Mouse (Mus musculus) hindbrain, embryonic 13.5 days (tissue): ENCODE results near the gene Dlx5. TPM values are rescaled to one million over a fixed set of nuclear protein-coding genes. Genes with fewer than 3 reads are reported as not detected.

Source experiments
- ATAC-seq: fragments of 200-750 bp; cut with Nextera tagmentation; 2 replicates; pipeline ENCODE4 v1.8.0; 2017; ENCODE audit warnings: moderate TSS enrichment; ENCODE audit not compliant: low FRiP score
- H3K27ac ChIP-seq: fragments of 300-500 bp; sonication (generic); 2 replicates; pipeline ENCODE4 v1.5.1; 2015; ENCODE audit warnings: inconsistent platforms, mild to moderate bottlenecking, moderate library complexity
- H3K27me3 ChIP-seq: fragments of 300-500 bp; sonication (generic); 2 replicates; pipeline ENCODE4 v1.6.1; 2015; ENCODE audit warnings: mild to moderate bottlenecking, inconsistent platforms
- H3K36me3 ChIP-seq: fragments of 300-500 bp; sonication (generic); 2 replicates; pipeline ENCODE4 v1.6.1; 2015; ENCODE audit warnings: mild to moderate bottlenecking, inconsistent platforms
- H3K4me1 ChIP-seq: fragments of 300-500 bp; sonication (generic); replicated peaks from 2 replicates; pipeline ENCODE4 v1.6.1; 2015; ENCODE audit warnings: inconsistent platforms
- H3K4me2 ChIP-seq: fragments of 300-500 bp; sonication (generic); 2 replicates; pipeline ENCODE4 v1.6.1; 2015; ENCODE audit warnings: inconsistent platforms, mild to moderate bottlenecking, moderate library complexity
- H3K4me3 ChIP-seq: fragments of 300-500 bp; sonication (generic); 2 replicates; pipeline ENCODE4 v1.5.1; 2015; ENCODE audit warnings: mild to moderate bottlenecking, inconsistent platforms
- H3K9ac ChIP-seq: fragments of 300-500 bp; sonication (generic); 2 replicates; pipeline ENCODE4 v1.6.1; 2015; ENCODE audit warnings: mild to moderate bottlenecking, inconsistent platforms
- H3K9me3 ChIP-seq: fragments of 300-500 bp; sonication (generic); 2 replicates; pipeline ENCODE4 v1.6.1; 2016; ENCODE audit warnings: inconsistent platforms
- WGBS: fragments of 180-500 bp; shearing (Covaris S2); methylation state at CpG from one replicate; pipeline ENCODE4 v1.1.7; 2015; 5-methylcytosine and 5-hydroxymethylcytosine counted together
- polyA plus RNA-seq: library from polyadenylated mRNA; unstranded; fragments of >200 nt; fragmentation: Nextera tagmentation; extraction: Ambion mirVana; gene quantifications from 2 replicates; pipeline ENCODE4 v1.2.1, GENCODE M21; 2015

The Dlx5 gene
- polyA plus RNA-seq, 1 experiment from 2014 or later = 1.3 TPM

- H3K9me3 ChIP-seq = no peaks in the 10 kb centered on the region
- peaks cover 98% of the 10 kb centered on the region for H3K27me3 ChIP-seq
- H3K9ac ChIP-seq = no peak overlapping the region
- no peaks in the 10 kb centered on the region; the same call in 1 of the 2 replicates for H3K4me1 ChIP-seq
- H3K27ac ChIP-seq = no peak overlapping the region
- WGBS = 0% methylated on average over 9 of the region's 9 CpGs
- H3K36me3 ChIP-seq = no peaks in the 10 kb centered on the region
- H3K4me2 ChIP-seq = no peak overlapping the region
- ATAC-seq = no peak
- H3K4me3 ChIP-seq = no peak overlapping the region
Measured at GRCm38 (mm10) chr6:6854176-6854575, 27.7 kb downstream of the Dlx5 start.

- WGBS = 16% methylated on average over 3 of the region's 3 CpGs
- H3K36me3 ChIP-seq = no peaks in the 10 kb centered on the region
- H3K27me3 ChIP-seq = peaks cover 97% of the 10 kb centered on the region
- H3K9me3 ChIP-seq = no peaks in the 10 kb centered on the region
- H3K4me3 ChIP-seq = no peak overlapping the region
- H3K4me2 ChIP-seq = no peak overlapping the region
- no peak for ATAC-seq
- H3K27ac ChIP-seq = no peak overlapping the region
- H3K9ac ChIP-seq = no peak overlapping the region
- no peaks in the 10 kb centered on the region; the same call in 1 of the 2 replicates for H3K4me1 ChIP-seq
Measured at GRCm38 (mm10) chr6:6852944-6853343, 28.9 kb downstream of the Dlx5 start.

- 4% methylated on average over 10 of the region's 10 CpGs for WGBS
- H3K4me1 ChIP-seq = no peaks in the 10 kb centered on the region; the same call in 1 of the 2 replicates
- H3K4me2 ChIP-seq = no peak overlapping the region
- H3K27ac ChIP-seq = no peak overlapping the region
- peaks cover 95% of the 10 kb centered on the region for H3K27me3 ChIP-seq
- H3K9ac ChIP-seq = no peak overlapping the region
- H3K9me3 ChIP-seq = no peaks in the 10 kb centered on the region
- no peak overlapping the region for H3K4me3 ChIP-seq
- ATAC-seq = no peak
- H3K36me3 ChIP-seq = no peaks in the 10 kb centered on the region
Measured at GRCm38 (mm10) chr6:6851166-6851565, 30.7 kb downstream of the Dlx5 start.

GRCm38 (mm10) chr6:6850324-6851060 lies 31.4 kb downstream of the Dlx5 start:
- H3K27me3 ChIP-seq = peaks cover 95% of the 10 kb centered on the region
- ATAC-seq = no peak
- H3K9ac ChIP-seq = no peak overlapping the region
- no peaks in the 10 kb centered on the region for H3K9me3 ChIP-seq
- no peaks in the 10 kb centered on the region for H3K36me3 ChIP-seq
- no peak overlapping the region for H3K4me3 ChIP-seq
- 1% methylated on average over 26 of the region's 26 CpGs for WGBS
- no peak overlapping the region for H3K27ac ChIP-seq
- H3K4me1 ChIP-seq = no peaks in the 10 kb centered on the region
- H3K4me2 ChIP-seq = no peak overlapping the region

GRCm38 (mm10) chr6:6849744-6850143 lies 32.1 kb downstream of the Dlx5 start:
- Histone ChIP-seq H3K9ac (no peak overlapping the region), H3K27me3 (peaks cover 95% of the 10 kb centered on the region), H3K36me3 (no peaks in the 10 kb centered on the region), H3K27ac (no peak overlapping the region), H3K9me3 (no peaks in the 10 kb centered on the region), H3K4me3 (no peak overlapping the region), H3K4me2 (no peak overlapping the region), H3K4me1 (no peaks in the 10 kb centered on the region)
- ATAC-seq = no peak
- WGBS = 2% methylated on average over 12 of the region's 12 CpGs

- WGBS = 9% methylated on average over 4 of the region's 4 CpGs
- H3K4me1 ChIP-seq = no peaks in the 10 kb centered on the region
- no peaks in the 10 kb centered on the region for H3K36me3 ChIP-seq
- no peak for ATAC-seq
- H3K4me3 ChIP-seq = no peak overlapping the region
- H3K9ac ChIP-seq = no peak overlapping the region
- H3K4me2 ChIP-seq = no peak overlapping the region
- H3K27me3 ChIP-seq = peaks cover 95% of the 10 kb centered on the region
- H3K9me3 ChIP-seq = no peaks in the 10 kb centered on the region
- H3K27ac ChIP-seq = no peak overlapping the region
Measured at GRCm38 (mm10) chr6:6848541-6848940, 33.3 kb downstream of the Dlx5 start.

GRCm38 (mm10) chr6:6833301-6833700 lies 48.6 kb downstream of the Dlx5 start:
- Histone ChIP-seq H3K27ac (no peak overlapping the region), H3K36me3 (no peaks in the 10 kb centered on the region), H3K27me3 (no peaks in the 10 kb centered on the region), H3K4me2 (no peak overlapping the region), H3K4me3 (no peak overlapping the region), H3K9ac (no peak overlapping the region), H3K4me1 (no peaks in the 10 kb centered on the region), H3K9me3 (no peaks in the 10 kb centered on the region)
- ATAC-seq = no peak
- WGBS = 89% methylated on average over 3 of the region's 3 CpGs

GRCm38 (mm10) chr6:6830446-6830845 lies 51.4 kb downstream of the Dlx5 start:
- Histone ChIP-seq H3K4me3 (no peak overlapping the region), H3K27me3 (no peaks in the 10 kb centered on the region), H3K27ac (no peak overlapping the region), H3K4me2 (no peak overlapping the region), H3K9me3 (no peaks in the 10 kb centered on the region), H3K4me1 (no peaks in the 10 kb centered on the region), H3K36me3 (no peaks in the 10 kb centered on the region), H3K9ac (no peak overlapping the region)
- no peak for ATAC-seq
- WGBS = 79% methylated on average over 7 of the region's 7 CpGs

Other genes starting within 250 kb of the Dlx5 start
- gene Dlx6, start 18.8 kb downstream of the Dlx5 start, polyA plus RNA-seq = 0.18 TPM in 1 of 2 replicates, not detected in the other
- 7.3 and 7.4 TPM in 2 replicates for gene Sdhaf3, start 73.9 kb upstream of the Dlx5 start, polyA plus RNA-seq